Mouse (Mus musculus): ENCODE data around the gene Igf1. TPM values are rescaled to one million over a fixed set of nuclear protein-coding genes. Genes with fewer than 3 reads are reported as not detected.

The Igf1 gene
- polyA plus RNA-seq, 1 experiment from 2014 or later: 15.2 TPM

DNA sequence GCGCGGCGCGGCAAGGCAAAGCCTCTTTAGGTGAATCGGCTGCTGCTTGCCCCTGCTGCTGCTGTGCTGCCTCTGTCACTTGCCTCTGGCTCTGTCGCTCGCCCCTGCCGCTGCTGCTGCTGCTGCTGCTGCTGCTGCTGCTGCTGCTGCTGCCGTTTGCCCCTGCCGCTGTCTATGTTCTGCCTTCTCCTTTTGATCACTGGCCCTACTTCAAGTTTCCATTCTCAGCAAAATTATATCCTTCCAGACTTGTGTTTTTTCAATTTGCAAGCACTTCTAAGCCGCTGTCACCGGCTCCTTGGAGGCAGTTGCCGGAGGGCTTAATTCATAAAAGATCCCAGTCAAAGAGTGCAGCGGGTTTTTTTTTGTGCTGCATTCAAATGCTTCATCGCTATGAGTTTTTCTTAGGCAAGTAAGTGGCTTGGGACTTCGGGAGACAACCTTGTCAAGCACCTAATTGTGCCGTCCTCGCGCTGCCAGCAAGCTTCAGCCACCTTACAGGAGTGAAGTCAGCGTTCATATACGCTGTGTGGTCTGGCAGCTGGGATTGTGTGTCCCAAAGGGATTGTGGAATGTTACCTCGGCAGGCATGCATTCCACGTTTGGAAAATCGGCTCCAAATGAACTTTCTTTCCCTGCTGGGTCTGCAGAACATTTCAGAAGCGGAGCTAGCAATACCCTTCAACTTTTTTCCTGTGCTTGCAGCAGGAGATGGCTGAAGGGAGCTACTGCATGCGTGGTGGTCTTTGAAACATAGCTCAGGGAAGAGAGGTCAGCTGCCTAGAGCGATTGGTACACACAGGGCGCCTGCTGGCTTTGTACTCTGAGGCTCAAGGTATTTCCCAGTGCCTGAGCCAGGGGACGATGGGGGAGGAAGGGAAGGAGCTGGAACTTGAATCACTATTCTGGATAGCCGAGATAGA is 2.4 kb downstream of the Igf1 start:
- no peak for DNase-seq (ENCODE audit: low spot score)

DNA sequence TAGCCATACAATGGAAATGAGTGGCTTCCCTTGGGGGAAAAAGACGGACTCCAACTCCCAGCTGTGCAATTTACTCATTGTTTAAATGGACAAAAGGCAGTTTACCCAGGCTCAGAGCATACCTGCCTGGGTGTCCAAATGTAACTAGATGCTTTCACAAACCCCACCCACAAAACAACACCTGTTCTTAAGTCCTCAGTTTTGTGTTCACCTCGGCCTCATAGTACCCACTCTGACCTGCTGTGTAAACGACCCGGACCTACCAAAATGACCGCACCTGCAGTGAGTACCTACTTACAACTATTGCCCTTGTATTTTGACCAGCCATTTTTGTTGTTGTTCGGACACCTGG is 3.0 kb downstream of the Igf1 start:
- no peak for DNase-seq (ENCODE audit: low spot score)

DNA sequence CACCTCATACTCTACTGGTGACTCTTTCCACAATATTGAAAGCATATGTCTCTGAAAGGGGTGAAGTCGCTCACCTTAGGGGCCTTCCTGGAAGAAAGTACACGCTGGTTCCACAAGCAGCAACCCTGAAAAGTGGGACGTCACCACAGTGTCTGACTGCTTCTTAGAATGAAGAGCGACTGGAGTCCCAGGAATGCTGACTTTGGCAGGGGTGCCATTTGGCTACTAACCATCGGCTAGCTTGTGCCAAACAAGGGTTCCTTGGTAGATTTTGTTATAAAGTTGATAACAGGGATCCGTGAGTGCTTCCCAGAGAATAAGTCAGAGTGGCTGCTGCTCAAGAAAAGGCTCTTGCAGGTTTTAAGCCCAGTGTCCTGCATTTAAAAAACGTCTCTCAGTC is 4.8 kb downstream of the Igf1 start:
- no peak for DNase-seq (ENCODE audit: low spot score)

DNA sequence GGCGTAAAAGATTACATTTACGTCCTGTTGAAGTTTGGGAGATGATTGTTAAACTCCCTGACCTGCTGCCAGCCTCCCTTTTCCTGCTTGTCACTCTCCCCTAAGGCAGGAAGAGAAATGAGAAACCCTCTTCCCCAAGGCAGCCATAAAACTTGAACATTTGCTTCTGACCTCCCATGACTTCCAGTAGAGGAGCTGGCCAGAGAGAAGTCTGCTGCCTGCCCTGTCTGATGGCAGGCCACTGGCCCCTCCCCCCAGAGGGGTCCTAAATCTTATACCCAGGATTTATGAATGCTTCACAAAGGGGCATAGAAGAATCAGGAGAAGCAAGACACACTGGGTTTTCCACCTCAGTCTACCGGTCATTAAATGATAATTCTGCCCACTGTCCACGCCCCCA is 5.3 kb downstream of the Igf1 start:
- DNase-seq (ENCODE audit: low spot score): no peak

DNA sequence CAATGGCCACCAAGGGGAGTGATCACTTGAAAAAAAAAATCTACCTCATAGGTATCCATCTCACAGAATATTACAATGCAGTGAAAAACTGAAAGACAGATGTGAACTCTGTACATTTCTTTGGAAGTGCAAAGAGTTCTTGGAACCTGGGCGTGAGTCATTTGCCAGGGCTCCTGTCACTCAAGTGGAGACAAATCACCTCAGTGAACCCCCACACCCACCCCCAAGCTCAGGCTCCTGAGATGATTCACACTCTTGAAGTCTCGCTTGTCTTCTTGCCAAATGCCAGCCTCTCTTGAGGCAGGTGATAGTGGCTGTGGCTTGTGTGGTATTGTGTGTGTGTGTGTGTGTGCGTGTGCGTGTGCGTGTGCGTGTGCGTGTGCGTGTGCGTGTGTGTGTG is 7.6 kb downstream of the Igf1 start:
- no peak for DNase-seq (ENCODE audit: low spot score)

DNA sequence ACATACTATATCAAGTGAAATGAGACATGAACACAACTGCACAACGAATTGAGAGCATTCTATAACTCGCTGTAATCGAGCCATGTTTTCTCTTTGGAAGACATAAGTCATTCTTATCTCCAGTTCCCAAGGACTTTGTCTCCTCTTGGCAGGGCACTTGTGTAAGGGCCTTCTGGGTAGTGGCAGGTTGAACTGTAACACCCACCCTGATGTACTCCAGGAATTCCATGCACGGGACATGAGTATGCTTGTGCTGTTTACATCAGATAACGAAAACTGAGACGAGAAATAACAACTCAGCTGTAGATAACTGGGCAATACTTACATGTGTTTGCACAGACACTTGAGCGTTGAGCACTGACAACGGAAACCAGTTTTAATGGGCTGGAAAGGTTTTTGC is 8.4 kb downstream of the Igf1 start:
- no peak for DNase-seq (ENCODE audit: low spot score)

DNA sequence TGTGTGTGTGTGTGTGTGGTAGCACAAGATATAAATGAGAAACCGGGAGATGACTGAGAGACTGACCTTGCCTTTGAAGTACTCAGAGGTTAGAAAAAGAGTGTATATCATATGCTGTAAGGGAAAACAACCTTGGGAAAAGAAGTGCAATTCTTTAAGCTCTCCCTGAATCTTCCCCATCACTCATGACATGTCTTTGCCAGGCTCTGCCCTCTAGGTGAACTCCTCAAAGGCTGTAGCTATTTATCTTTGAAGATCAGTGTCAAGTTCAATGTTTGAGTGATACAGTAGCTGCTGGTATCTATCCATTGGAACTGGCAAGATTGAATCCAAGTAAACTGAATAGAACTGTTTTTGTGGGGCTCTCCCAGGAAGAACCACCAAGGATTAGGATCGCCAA is 9.2 kb downstream of the Igf1 start:
- DNase-seq (ENCODE audit: low spot score): no peak

DNA sequence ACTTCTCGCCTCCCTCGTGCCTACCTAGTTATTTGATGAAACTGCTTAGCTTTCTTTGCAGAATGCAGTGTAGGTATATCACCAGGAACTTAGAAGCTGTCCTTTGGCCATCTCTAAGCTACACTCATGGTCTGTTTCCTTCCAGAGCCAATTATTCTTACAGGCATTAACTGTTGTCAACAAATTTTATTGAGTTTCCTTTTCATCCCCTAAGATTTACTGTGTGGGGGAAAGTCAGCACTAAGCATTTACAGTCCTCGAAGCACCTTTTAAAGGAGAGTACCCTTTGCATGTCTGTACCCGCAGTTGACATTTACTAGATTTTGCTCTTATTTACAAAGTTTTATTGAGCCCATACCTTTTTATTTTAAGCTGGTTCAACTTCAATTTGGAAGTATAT is 9.6 kb downstream of the Igf1 start:
- no peak for DNase-seq (ENCODE audit: low spot score)

DNA sequence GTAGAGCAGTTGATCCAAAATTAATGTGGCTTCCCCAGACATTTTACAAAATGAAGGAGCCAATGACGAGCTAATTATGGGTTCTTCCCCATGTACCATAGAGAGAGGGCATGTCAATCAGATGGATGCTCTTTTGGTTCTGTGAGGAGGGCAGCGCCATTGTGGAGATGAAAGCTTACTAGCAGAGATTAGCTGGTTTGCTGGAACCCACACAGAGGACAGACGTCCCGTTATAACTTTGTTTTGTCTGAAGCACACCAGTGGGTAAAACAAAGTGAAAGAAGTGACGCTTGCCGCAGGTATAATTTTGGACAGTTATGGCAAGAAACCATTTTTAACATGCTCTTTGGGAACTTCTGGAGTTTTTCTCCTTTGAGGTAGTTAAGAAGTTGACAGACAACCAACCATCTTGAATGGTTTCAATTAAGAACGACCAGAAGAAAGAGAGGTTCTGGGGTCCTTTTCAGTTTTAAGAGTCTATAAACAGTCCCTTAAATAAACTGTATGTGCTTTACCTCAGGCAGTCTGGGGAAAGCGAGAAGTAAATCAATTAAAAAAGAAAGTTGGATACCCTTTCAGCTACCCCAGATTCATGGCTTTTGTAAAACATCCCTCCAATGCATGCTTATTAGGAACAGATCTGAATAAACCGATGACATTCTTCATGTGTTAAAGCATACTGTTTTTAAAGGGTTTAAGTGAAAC is 10.4 kb downstream of the Igf1 start:
- no peak for DNase-seq (ENCODE audit: low spot score)

DNA sequence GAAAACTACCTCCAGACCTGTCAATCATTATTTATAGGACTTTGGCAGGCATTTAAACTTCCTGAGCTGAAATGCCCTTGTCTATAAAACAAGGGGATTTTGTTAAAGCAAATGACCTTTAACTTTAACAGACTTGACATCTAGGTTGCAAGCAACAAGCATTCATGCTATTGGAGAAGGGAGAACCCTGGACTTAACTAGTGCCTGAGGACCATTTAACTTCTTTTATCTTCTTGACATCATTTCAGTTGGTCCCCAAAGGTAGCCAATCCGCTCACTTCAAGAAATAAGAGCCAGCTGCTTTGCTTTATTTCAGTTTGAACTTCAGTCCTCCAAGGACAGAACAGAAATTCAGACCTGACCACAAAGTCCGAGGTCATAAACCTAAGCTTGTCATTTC is 11.1 kb downstream of the Igf1 start:
- no peak for DNase-seq (ENCODE audit: low spot score)

DNA sequence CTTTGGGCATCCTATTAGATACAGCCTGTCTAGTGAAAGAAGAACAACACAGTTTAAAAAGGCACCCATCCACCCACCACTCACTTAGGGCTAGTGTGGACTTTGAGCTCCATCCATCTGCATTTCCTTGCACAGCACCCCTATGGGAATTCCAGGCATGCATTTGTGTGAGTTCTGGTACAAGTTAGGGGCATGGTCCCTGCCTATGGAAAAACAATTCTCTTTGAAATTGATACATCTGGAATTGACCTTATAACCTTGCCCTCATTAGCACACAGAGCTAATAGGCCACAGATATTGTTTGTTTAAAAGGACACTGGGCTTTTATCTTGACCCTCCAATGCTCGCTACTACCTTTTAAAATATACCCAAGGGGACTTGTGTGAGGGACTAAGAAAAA is 11.6 kb downstream of the Igf1 start:
- no peak for DNase-seq (ENCODE audit: low spot score)

DNA sequence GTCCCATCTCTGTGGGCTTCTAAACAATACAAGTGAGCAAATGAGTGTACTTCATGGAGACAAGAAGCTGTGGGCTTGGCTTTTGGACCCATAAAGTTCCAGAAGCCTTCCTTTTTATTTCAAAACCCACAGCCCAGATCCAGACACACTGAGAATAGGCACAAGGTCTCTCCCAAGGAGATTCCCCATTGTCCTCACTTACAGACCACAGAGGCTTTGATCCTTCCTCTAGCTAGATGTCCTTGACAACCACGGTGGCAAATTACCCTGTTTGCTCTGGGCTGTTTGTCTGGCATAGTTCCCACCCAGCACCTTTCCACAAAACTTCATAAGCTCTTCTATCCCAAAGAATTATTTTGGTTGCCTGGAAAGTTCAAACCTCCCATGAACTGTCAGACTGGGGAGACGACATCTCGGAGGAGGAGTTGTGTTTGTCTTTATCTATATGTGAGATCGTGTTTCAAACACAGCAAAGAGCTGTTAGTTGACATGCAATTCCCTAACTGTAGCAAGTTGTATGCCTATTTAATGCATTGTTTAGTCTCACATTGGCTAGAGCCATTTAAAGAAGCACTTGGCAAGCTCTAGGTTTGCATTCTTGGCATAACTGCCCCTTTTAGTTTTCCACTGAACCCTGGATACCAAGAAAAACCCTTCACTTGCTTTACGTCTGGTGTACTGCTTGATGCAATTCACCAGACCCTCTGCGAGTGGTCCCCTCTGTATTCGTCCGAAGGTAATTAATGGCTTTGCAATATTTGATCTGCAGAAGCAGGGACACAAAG is 14.0 kb downstream of the Igf1 start:
- DNase-seq (ENCODE audit: low spot score): no peak

DNA sequence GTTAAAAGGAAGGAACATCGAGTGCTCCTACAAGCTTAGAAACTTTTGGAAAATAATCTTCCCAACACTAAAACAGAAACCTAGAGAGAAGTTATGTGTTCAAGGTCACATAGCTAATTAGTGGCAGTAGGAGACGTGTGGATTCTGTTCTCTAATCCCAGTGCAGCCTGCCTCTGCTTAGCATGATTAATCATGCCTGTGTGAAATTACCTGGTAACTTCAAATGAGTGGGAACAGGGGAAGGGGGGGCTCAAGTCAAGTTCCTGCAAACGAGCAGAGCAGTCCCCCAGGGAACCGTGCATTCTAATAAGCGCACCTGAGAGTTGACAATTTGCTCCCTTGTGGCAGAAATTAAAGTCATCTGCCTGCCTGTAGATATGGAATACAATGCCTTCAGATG is 14.8 kb downstream of the Igf1 start:
- no peak for DNase-seq (ENCODE audit: low spot score)

DNA sequence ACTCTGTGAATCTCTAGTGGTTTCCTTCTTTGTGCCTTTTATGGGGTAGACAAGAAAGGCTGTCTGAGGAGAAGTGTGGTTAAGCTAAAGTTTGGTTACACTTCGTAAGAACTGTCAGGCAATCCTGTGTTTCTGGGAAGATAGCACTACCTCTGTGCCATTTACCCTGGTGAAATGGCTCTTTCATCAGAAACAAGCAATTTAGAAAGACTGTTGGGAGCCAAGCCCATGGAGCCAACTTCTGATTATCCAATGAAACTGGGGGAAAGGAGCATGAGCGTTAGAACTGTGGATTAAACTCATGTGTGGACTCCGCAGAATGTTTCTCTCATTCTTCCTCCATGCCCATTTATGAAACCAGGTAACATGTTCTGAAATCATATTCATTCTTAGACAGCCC is 15.5 kb downstream of the Igf1 start:
- DNase-seq (ENCODE audit: low spot score): no peak

DNA sequence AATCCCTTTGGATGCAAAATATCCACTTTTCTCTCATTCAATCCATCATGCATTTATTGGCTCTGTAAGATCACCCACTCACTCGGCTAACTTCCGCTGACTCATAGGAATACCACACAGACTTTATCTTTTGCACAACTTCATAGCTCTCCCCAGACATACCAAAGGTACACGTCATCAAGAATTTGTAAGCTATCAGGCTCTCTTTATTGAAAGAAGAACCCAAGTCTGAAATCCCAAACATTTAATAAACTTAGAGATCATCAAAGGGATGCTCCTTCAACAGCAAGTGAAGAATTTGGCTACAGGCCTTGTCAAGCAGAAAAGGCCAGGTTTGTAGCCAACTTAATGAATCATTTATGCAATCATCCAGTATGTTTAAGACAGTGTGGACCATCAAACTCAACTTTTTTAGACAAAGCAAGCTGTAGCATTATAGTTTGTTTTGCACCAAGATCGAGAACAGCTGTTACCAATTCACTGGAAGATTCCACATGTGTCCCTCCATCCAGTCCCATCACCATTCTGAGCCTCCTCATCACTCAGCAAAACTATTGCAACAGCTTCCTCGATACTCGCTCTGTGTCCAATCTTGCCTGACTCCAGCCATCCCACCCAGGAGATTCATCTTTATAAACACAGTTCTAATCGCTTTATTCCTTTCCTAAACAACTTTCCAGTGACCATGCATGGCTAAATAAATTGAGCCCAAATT is 22.2 kb downstream of the Igf1 start:
- DNase-seq (ENCODE audit: low spot score): no peak

DNA sequence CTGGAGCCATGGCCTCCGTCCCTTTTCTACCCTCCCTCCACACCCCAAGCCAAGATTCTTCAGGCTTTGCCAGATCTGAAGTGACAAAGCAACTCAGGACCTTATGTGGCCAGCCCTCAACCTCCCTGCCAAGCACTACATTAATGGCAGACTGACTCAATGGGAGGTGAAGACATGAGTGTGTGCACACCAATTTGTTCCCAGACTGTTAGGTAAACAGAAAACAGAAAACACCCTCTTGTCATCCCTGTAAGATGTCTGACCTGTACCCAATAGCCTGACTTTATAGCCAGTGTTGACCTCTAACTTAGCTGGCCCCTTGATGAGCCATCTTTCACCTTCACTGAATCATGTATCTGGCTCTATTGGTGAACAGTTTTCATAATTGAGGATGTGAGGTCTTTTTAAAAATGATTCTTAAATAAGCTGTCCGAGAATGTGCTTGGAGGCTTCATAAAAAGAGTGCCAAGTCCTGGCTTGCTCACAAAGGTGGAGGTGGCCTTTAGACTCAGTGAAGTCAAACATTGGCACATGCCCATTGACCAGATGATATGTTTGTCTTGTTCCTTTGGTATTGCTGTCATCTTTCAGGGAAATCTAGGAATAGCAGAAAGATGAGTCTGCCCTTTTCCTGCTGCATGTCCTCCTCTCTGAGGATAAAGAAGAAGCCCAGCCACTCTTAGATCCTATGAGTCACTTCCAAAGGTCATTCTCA is 27.4 kb downstream of the Igf1 start:
- no peak for DNase-seq (ENCODE audit: low spot score)

DNA sequence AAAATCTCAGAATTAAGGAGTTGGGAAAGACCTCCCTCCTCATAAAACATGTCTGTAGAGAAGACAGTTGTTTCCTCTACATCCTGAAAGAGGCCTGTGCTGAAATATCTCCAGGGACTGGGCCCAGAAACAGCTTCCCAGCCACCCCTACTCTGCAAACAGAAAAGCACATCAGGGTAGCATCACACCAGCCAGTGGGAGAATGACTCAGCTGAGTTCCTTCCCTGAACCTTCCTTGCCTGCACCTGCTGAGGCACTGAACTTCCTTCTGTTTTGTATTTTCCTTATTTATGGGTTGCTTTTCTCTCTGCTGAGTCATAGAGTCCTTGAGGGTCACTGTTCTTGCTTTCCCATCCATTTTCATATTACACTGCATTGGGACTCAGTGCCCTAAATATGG is 31.8 kb downstream of the Igf1 start:
- no peak for DNase-seq (ENCODE audit: low spot score)

DNA sequence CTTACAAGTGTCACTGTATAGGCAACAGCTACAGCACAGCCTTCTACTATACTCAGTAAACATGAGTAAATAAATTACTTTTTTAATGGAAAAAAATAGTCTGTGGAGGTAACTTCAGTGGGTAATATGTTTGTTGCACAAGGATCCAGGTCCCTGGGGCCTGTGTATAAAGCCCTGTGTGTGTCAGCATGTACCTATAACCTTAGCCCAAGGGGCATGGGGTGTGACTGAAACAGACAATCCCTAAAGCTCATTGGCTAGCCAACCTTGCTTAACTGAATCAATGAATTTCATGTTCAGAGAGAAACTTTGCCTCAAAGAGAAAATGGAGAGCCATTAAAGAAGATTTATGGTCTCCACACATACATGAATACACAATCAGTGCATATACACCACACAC is 34.2 kb downstream of the Igf1 start:
- no peak for DNase-seq (ENCODE audit: low spot score)

DNA sequence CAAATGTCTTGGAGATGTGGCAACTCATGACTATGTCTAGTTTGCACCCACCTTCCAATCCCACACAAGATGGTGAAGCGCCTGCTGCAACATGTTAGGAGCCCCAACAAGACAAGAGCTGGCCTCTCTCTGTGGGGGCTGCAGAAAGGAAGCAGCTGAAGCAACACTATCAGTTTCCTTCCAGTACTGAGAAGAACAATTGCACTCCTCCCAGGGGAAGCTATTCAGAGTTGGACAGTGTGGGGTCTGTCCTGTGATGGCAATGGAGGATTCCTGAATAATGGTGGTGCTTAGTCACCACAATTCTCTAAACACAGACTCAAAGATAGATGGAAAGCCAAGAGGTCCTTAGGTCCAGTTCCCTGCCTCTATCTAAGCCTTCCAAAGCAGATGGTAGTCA is 35.2 kb downstream of the Igf1 start:
- no peak for DNase-seq (ENCODE audit: low spot score)

DNA sequence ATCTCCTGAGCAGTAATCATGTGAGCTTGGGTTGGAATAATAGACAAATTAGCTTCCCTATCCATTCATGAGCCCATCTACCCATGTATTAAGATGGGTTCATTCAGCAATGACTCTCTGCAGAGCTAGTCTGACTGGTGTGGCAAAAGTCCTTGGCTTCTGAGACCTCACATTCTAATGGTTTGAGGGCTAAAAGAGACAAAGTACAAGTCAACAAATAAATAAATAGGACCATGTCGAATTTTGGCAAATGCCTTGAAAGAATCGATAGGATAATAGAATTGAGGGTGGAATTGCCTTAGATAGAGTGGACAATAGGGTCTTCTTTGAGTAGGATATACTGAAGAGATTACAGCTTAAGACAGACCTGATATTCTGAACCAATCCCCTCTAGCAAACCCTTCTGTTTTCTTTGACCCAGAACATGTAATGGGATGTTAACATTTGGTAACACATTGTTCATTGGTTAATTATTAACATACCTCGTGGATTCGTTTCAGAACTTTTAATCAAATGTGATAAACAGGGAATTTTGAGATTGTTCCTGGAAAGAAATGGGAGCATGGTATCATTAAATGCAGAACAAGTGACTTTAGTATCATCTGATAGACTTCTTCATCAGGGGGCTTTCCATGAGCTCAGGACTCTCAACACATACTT is 36.5 kb downstream of the Igf1 start:
- DNase-seq (ENCODE audit: low spot score): no peak
